Mouse (Mus musculus) kidney, embryonic 16.5 days (tissue): ENCODE measurements around the gene Itga3. TPM values are rescaled to one million over a fixed set of nuclear protein-coding genes. Genes with fewer than 3 reads are reported as not detected.
A peak's percentile ranks its signal among the peaks of the same experiment; 100 is the strongest.

Source experiments
- ATAC-seq: fragments of 200-750 bp; cut with Nextera tagmentation; 2 replicates; pipeline ENCODE4 v1.8.0; 2017; ENCODE audit warnings: moderate TSS enrichment; ENCODE audit not compliant: low FRiP score, low TSS enrichment
- H3K27ac ChIP-seq: fragments of 300-500 bp; sonication (generic); 2 replicates; pipeline ENCODE4 v1.5.1; 2014; ENCODE audit warnings: low read length
- H3K27me3 ChIP-seq: fragments of 300-500 bp; sonication (generic); 2 replicates; pipeline ENCODE4 v1.6.1; 2014; ENCODE audit warnings: low read length, control low read depth, mixed read lengths; ENCODE audit not compliant: insufficient read depth
- H3K36me3 ChIP-seq: fragments of 300-500 bp; sonication (generic); 2 replicates; pipeline ENCODE4 v1.6.1; 2014; ENCODE audit warnings: low read length, control low read depth, mixed read lengths; ENCODE audit not compliant: insufficient read depth
- H3K4me1 ChIP-seq: fragments of 300-500 bp; sonication (generic); 2 replicates; pipeline ENCODE4 v1.6.1; 2014; ENCODE audit warnings: low read length, control low read depth, mixed read lengths; ENCODE audit not compliant: insufficient read depth
- H3K4me2 ChIP-seq: fragments of 300-500 bp; sonication (generic); replicated peaks from 2 replicates; pipeline ENCODE4 v1.6.1; 2014; ENCODE audit warnings: low read depth, low read length
- H3K4me3 ChIP-seq: fragments of 300-500 bp; sonication (generic); 2 replicates; pipeline ENCODE4 v1.5.1; 2014; ENCODE audit warnings: mild to moderate bottlenecking, low read length
- H3K9ac ChIP-seq: fragments of 300-500 bp; sonication (generic); replicated peaks from 2 replicates; pipeline ENCODE4 v1.6.1; 2014; ENCODE audit warnings: low read length
- H3K9me3 ChIP-seq: fragments of 300-500 bp; sonication (generic); 2 replicates; pipeline ENCODE4 v1.6.1; 2016; ENCODE audit warnings: low read length, control low read depth
- WGBS: fragments of 180-500 bp; shearing (Covaris S2); extraction: QIAGEN DNeasy Blood & Tissue Kit; methylation state at CpG from one replicate; pipeline ENCODE4 v1.1.7; 2014; 5-methylcytosine and 5-hydroxymethylcytosine counted together
- polyA plus RNA-seq: library from polyadenylated mRNA; unstranded; fragments of >200 nt; fragmentation: Nextera tagmentation; extraction: Ambion mirVana; gene quantifications from 2 replicates; pipeline ENCODE4 v1.2.1, GENCODE M21; 2015

Gene Itga3
- polyA plus RNA-seq, 1 experiment from 2014 or later = 25.8 TPM

DNA sequence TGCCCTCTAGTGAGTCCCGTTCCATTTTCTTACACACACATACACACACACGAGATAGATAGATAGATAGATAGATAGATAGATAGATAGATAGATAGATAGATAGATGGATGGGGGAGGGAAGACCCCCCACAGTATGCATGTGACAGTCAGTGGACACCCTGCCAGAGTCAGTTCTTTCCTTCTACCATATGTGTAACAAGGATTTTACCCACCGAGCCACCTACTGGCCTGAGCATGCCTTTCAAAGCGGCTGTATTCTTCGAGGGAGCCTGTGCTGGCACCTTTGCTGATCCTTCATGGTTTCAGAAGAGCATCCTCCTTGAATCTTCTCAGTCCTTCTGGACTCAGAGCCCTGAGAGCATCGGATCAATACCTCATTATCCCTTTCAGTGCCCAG lies 21.3 kb upstream of the Itga3 start:
- no peak overlapping the region for H3K4me2 ChIP-seq
- no peak overlapping the region for H3K4me3 ChIP-seq
- WGBS = 71% methylated on average over 6 of the region's 6 CpGs
- no peak overlapping the region for H3K9ac ChIP-seq
- H3K4me1 ChIP-seq = peaks cover 44% of the 10 kb centered on the region
- H3K36me3 ChIP-seq = no peaks in the 10 kb centered on the region
- peaks cover under 1% of the 10 kb centered on the region; the same call in 1 of the 2 replicates for H3K9me3 ChIP-seq
- no peak overlapping the region for H3K27ac ChIP-seq
- H3K27me3 ChIP-seq = no peaks in the 10 kb centered on the region
- ATAC-seq = no peak

DNA sequence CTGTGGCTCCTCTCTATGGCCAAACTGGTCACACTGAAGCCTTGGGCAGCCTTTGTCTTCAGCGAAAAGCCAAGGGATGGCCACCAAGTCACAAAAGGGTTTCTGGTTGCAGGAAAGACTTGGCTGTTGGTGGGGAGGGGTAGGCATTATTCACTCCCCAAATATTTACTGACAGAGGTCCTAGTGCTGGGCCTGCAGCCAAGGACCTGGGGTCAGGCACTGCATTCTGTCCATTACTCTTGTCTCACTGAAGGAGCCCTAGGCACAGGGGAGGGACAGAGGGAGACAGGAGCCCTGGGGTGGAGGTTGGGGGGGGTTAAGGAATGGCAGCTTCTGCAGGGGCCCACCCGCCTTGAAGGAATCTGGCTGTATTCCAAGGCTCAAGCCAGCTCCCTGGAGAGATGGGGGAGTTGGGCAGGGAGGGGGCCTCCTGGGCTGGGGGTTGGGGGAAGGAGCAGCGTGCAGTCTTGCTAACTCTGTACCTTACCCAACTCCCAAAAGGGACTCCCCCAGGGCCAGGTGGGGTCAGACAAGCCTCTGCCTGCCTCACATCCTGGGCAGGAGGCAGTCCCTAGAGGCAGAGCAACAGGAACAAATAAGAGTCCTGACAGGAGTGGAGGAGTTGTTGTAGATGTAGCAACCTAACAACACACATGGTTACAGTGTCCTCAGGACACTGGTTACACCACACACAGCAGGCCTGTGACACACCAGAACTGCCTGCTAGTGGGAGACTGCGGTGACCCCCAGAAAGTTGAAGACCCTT lies 20.2 kb upstream of the Itga3 start:
- peak; percentile 79 for ATAC-seq
- 38% methylated on average over 4 of the region's 4 CpGs for WGBS
- Histone ChIP-seq H3K4me3 (no peak overlapping the region), H3K9me3 (no peaks in the 10 kb centered on the region), H3K4me2 (no peak overlapping the region), H3K27ac (peak overlapping the region; percentile 79), H3K27me3 (no peaks in the 10 kb centered on the region), H3K9ac (0 out of 2 replicates have a peak overlapping the region, but pooled peaks have one; percentile 37), H3K36me3 (no peaks in the 10 kb centered on the region), H3K4me1 (peaks cover 43% of the 10 kb centered on the region)

- peaks cover 31% of the 10 kb centered on the region for H3K4me1 ChIP-seq
- no peaks in the 10 kb centered on the region for H3K36me3 ChIP-seq
- no peaks in the 10 kb centered on the region for H3K9me3 ChIP-seq
- H3K27ac ChIP-seq = no peak overlapping the region
- no peak overlapping the region for H3K9ac ChIP-seq
- no peaks in the 10 kb centered on the region for H3K27me3 ChIP-seq
- no peak overlapping the region for H3K4me3 ChIP-seq
- 48% methylated on average over 10 of the region's 10 CpGs for WGBS
- no peak for ATAC-seq
- no peak overlapping the region for H3K4me2 ChIP-seq
These were observed 19.0 kb upstream of the Itga3 start for GRCm38 (mm10) chr11:95095596-95095995.

DNA sequence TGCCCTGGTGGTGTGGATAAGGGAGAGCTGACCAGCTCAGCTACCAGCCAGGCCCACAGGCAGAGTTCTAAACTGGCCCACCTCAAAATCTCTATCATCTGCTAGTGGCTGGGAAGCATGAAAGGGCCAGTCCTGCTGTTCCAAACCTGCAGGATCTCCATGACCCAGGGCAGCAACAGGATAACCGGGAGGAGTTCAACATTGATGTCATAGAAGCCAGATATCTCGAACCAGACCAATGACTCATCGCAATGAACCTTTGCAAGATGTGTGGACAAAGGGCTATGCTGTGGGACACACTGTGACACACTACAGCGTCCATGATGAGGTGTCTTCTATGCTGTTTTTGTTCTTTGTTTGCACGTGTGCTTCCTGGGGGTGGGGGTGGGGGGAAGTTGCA lies 16.5 kb upstream of the Itga3 start:
- peaks cover 32% of the 10 kb centered on the region for H3K4me1 ChIP-seq
- WGBS = 71% methylated on average over 5 of the region's 5 CpGs
- H3K27me3 ChIP-seq = no peaks in the 10 kb centered on the region
- no peak for ATAC-seq
- H3K4me3 ChIP-seq = no peak overlapping the region
- no peak overlapping the region for H3K9ac ChIP-seq
- H3K36me3 ChIP-seq = no peaks in the 10 kb centered on the region
- no peaks in the 10 kb centered on the region for H3K9me3 ChIP-seq
- H3K27ac ChIP-seq = no peak overlapping the region
- H3K4me2 ChIP-seq = no peak overlapping the region

GRCm38 (mm10) chr11:95088857-95089779 lies 12.5 kb upstream of the Itga3 start:
- ATAC-seq = no peak

DNA sequence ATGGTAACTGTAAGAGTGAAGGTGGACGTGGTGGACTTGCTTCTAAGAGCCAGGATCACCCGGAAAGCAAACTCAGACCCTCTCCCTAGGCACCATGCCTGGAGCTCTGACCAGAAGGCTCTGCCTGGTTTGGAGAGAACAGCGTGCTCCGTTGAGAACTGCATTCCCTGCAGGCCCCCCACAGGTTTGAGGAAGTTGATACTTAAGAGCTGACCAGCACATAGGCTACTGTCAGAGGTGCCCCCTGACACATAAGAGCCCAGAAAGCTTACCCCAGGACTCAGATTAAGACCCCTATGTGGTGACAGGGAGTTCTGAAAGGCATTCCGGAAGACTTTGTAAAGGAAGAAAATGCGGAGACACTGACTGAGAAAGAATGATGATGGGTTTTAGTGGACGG lies 11.7 kb upstream of the Itga3 start:
- ATAC-seq = no peak
- Histone ChIP-seq H3K9me3 (no peaks in the 10 kb centered on the region), H3K9ac (no peak overlapping the region), H3K27ac (peak overlapping the region; percentile 61), H3K36me3 (no peaks in the 10 kb centered on the region), H3K4me1 (peaks cover 44% of the 10 kb centered on the region), H3K4me2 (no peak overlapping the region), H3K4me3 (no peak overlapping the region), H3K27me3 (no peaks in the 10 kb centered on the region)
- 65% methylated on average over 7 of the region's 7 CpGs for WGBS

More at GRCm38 (mm10) chr11:95088857-95089779, 12.5 kb upstream of the Itga3 start:
- Histone ChIP-seq H3K9me3 (no peaks in the 10 kb centered on the region), H3K9ac (no peak overlapping the region), H3K27me3 (no peaks in the 10 kb centered on the region), H3K4me2 (no peak overlapping the region), H3K36me3 (no peaks in the 10 kb centered on the region), H3K27ac (peak overlapping the region; percentile 61), H3K4me3 (no peak overlapping the region), H3K4me1 (peaks cover 43% of the 10 kb centered on the region)
- WGBS = 57% methylated on average over 16 of the region's 16 CpGs

DNA sequence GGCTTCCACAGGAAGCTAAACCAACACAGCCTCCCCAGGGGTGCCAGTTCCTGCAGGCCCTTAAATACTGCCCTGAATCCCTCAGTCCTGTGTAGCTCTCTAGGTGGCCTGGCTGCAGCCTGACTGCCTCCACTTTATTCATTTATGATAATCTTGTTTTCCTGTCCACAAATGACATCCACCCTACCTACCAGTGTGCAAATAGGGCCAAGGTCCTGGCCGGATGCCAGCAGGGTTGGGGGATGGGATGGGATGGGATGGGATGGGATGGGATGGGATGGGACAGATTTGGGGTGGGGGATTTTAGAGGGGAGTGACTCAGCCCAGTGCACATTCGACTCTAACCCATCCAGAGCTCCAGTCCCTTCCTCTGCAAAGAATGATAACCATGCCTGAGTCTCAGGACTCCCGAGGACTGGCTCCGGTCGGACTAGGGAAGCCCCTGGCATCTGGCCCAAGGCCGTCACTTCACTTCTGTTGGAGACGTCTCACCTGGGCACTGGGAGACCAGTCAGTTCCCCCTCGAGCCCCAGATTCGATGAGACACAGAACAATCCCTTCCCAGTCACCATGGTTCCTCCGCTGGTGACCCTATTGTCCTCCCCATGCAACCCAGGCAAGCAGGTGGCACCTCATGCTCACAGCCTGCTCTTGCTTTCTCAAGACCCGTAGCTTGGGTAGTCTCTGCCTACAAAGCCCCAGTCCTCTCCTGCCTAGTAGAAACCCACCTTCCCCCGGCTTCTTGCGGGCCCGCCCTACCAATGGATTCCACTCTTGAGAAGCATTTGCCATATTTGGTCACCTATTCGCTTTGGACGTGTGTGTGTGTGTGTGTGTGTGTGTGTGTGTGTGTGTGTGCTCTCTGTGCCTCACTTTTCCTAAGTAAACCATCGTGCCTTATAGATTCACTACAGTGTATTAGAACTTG lies 11.0 kb upstream of the Itga3 start:
- Histone ChIP-seq H3K9ac (no peak overlapping the region; the same call in 1 of the 2 replicates), H3K4me2 (no peak overlapping the region), H3K4me1 (peaks cover 44% of the 10 kb centered on the region), H3K27ac (peak overlapping the region; percentile 25), H3K4me3 (no peak overlapping the region), H3K36me3 (no peaks in the 10 kb centered on the region), H3K27me3 (no peaks in the 10 kb centered on the region), H3K9me3 (no peaks in the 10 kb centered on the region)
- no peak for ATAC-seq
- WGBS = 62% methylated on average over 17 of the region's 17 CpGs

- no peaks in the 10 kb centered on the region for H3K36me3 ChIP-seq
- ATAC-seq = peak; percentile 36
- 39% methylated on average over 5 of the region's 5 CpGs for WGBS
- H3K4me2 ChIP-seq = no peak overlapping the region
- no peak overlapping the region for H3K4me3 ChIP-seq
- H3K9ac ChIP-seq = no peak overlapping the region
- H3K27me3 ChIP-seq = no peaks in the 10 kb centered on the region
- H3K27ac ChIP-seq = peak overlapping the region; percentile 76
- H3K9me3 ChIP-seq = no peaks in the 10 kb centered on the region
- H3K4me1 ChIP-seq = peaks cover 44% of the 10 kb centered on the region
These were observed 9.6 kb upstream of the Itga3 start for GRCm38 (mm10) chr11:95086229-95086628.

- peak; percentile 71 for ATAC-seq
- H3K9me3 ChIP-seq = no peaks in the 10 kb centered on the region
- H3K4me1 ChIP-seq = peaks cover 49% of the 10 kb centered on the region
- H3K27me3 ChIP-seq = no peaks in the 10 kb centered on the region
- WGBS = 5% methylated on average over 5 of the region's 5 CpGs
- peak overlapping the region; percentile 7; the same call in 1 of the 2 replicates for H3K4me2 ChIP-seq
- no peak overlapping the region for H3K4me3 ChIP-seq
- 0 out of 2 replicates have a peak overlapping the region, but pooled peaks have one; percentile 35 for H3K9ac ChIP-seq
- H3K36me3 ChIP-seq = no peaks in the 10 kb centered on the region
- H3K27ac ChIP-seq = peak overlapping the region; percentile 76
These were observed 9.1 kb upstream of the Itga3 start for GRCm38 (mm10) chr11:95085710-95086109.
